Mouse (Mus musculus): ENCODE results near the gene Cers3. TPM values are rescaled to one million over a fixed set of nuclear protein-coding genes. Genes with fewer than 3 reads are reported as not detected.
A peak's percentile ranks its signal among the peaks of the same experiment; 100 is the strongest.

The Cers3 gene
- polyA plus RNA-seq, 1 experiment from 2014 or later: 11.2 TPM

DNA sequence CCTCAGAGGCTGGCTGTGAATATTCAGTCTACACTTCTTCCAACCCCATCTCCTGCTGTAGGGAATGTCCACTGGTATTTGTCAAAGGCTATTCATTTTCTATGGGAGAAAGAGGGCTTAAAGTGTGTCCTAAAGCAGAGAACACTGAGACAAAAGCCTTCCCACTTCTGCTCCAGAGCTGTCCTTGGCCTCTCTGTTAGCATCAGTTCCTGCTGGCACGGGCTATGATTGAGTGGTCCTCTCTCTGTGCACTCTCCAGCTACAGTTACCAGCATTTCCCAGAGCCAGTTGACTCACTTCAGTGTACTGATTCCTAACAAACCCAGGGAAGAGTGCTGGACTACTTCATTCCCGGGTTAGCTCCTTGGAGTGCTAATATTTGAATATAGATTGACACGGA, 43.2 kb downstream of the Cers3 start:
- Histone ChIP-seq H3K36me3 (no peaks in the 10 kb centered on the region), H3K4me1 (peaks cover 18% of the 10 kb centered on the region; the same call in 1 of the 2 replicates), H3K27ac (0 out of 2 replicates have a peak overlapping the region, but pooled peaks have one; percentile 3), H3K4me2 (no peak overlapping the region), H3K4me3 (replicated peaks) (no peak overlapping the region), H3K9me3 (no peaks in the 10 kb centered on the region), H3K27me3 (replicated peaks) (no peaks in the 10 kb centered on the region), H3K9ac (no peak overlapping the region)
- ATAC-seq (ENCODE audit: insufficient read depth, low FRiP score, low read depth): no peak
- 60% methylated on average over 3 of the region's 3 CpGs for WGBS

DNA sequence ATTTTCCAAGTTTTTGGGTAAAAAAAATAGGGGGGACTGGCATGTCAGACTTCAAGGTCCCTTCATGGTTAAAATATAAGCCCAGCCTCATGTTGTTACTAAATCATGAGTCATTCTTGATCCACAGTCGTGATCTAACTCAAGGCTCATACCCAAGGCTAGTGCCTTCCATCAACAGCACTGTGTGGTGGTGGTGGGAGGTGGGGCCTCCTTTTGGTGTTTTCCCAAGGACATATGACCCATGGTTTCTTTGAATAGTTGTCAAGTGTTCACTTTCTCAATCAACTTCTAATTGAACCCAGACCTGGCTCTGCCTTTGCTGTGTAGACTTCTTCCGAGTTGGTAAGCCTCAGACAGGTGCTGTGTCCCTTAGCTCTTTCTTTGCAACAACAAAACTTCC, 44.5 kb downstream of the Cers3 start:
- WGBS: 56% methylated on average over 2 of the region's 2 CpGs
- Histone ChIP-seq H3K4me1 (peaks cover 18% of the 10 kb centered on the region; the same call in 1 of the 2 replicates), H3K4me3 (replicated peaks) (no peak overlapping the region), H3K4me2 (no peak overlapping the region), H3K9me3 (no peaks in the 10 kb centered on the region), H3K36me3 (no peaks in the 10 kb centered on the region), H3K9ac (no peak overlapping the region), H3K27ac (no peak overlapping the region), H3K27me3 (replicated peaks) (no peaks in the 10 kb centered on the region)
- no peak for ATAC-seq (ENCODE audit: insufficient read depth, low FRiP score, low read depth)

DNA sequence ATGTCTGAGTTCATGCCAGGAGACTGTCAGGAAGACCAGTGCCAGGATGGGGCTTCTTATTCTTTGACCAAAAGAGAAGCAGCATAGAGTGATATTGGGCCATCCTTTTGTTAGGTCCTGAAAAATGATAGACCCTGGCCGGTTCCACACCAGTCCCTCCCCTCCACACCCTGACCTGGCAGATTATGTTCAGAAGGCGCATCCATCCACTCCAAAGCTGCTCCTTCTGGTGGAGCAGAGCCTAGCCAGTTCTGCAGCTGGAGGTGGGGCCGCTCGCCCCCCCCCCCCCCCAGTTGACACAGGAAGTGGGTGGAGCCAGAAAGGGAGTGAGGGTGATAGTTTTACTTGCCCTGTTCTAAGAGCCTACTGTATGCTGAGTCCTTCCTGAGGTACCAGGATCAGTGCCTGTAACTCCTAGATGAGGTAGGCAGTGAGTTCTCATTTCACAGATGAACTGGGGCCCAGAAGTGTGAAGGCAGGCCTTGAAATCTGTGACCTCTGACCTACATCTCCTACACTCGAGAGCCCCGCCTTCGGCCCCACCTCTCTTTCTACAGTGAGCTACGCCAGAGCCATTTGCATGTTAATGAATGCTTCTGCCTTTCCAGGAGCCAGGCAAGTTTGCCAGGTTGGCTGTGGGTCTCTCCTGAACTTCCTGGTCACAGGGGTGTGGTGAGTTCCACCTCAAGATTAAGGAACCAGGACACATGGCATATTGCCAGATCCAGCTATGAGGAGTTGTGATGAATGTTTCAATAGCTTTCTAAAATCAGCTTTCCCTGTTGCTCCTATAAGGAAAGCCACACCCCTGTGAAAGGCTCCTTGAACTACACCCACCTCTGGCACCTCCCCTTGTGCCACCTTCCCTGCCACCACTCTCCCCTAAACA, 46.8 kb downstream of the Cers3 start:
- H3K4me2 ChIP-seq: no peak overlapping the region
- peak; percentile 81 for ATAC-seq (ENCODE audit: insufficient read depth, low FRiP score, low read depth)
- no peaks in the 10 kb centered on the region for H3K9me3 ChIP-seq
- H3K4me1 ChIP-seq: peaks cover 18% of the 10 kb centered on the region; the same call in 1 of the 2 replicates
- peak overlapping the region; percentile 45 for H3K27ac ChIP-seq
- H3K36me3 ChIP-seq: 0 out of 2 replicates have a peak, but pooled peaks cover 2% of the 10 kb centered on the region
- no peak overlapping the region for H3K4me3 ChIP-seq (replicated peaks)
- 34% methylated on average over 8 of the region's 8 CpGs for WGBS
- no peaks in the 10 kb centered on the region for H3K27me3 ChIP-seq (replicated peaks)
- no peak overlapping the region for H3K9ac ChIP-seq

DNA sequence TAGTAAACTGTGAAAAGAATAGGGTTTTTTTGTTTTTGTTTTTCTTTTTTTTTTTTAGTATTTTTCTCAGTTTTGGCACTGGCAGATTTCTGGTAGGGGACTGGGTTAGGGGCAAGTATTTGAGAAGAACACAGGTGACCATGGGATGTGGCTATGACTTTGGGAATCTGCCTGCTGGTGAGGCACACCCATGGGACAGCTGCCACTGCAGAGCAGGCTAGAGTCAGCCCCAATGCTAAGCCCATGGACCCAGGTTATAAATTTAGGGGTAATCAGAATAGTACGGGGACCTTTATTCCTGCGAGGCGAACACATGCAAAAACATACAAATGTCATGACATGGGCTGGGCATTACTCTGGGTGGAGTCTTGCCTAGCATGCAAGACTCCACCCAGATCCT, 47.7 kb downstream of the Cers3 start:
- ATAC-seq (ENCODE audit: insufficient read depth, low FRiP score, low read depth): no peak
- Histone ChIP-seq H3K4me2 (no peak overlapping the region), H3K27ac (peak overlapping the region; percentile 45; the same call in 1 of the 2 replicates), H3K36me3 (0 out of 2 replicates have a peak, but pooled peaks cover 2% of the 10 kb centered on the region), H3K27me3 (replicated peaks) (no peaks in the 10 kb centered on the region), H3K9ac (no peak overlapping the region), H3K4me1 (peaks cover 18% of the 10 kb centered on the region; the same call in 1 of the 2 replicates), H3K9me3 (no peaks in the 10 kb centered on the region), H3K4me3 (replicated peaks) (no peak overlapping the region)
- WGBS: 93% methylated on average over 3 of the region's 3 CpGs

DNA sequence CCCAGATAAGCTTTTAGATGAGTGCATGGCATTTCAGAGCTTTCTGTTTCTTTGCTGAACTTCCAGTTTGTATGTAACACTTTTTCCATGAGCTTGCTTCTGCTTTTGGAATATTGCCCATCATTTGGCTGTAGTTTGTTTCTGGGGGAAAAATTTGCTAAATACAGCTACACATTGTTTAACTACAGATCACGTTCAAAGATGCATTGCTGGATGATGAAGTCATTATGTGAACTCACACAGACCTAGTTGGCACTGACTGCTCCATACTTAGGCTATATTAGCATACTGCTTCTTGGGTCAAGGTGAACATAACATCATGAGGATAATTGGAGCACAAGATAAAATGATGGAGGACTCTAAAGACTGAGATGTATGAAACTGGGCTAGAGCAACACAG, 53.6 kb downstream of the Cers3 start:
- no peak overlapping the region for H3K4me3 ChIP-seq (replicated peaks)
- H3K36me3 ChIP-seq: 0 out of 2 replicates have a peak, but pooled peaks cover 2% of the 10 kb centered on the region
- 13% methylated on average over 1 of the region's 1 CpGs for WGBS

DNA sequence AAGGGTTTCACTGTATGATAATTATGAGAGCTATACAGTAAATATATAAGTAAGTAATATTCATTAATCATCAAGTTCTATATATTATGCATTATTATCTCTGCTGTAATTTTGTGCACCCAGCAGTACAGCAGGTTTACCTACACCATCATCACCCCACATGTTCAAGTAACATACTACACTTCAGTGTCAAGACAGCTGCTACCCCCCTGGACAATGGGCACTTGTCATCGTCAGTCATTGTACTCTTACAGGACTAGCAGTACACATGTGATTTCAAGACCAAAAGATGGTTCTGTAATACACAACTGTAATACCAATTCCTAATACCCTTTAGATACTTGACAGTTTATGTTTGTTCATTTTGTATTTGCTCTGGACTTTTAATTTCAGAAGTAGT, 54.0 kb downstream of the Cers3 start:
- no peak overlapping the region for H3K27ac ChIP-seq
- no peak overlapping the region for H3K4me2 ChIP-seq
- no peaks in the 10 kb centered on the region for H3K4me1 ChIP-seq
- H3K27me3 ChIP-seq (replicated peaks): no peaks in the 10 kb centered on the region
- H3K9me3 ChIP-seq: no peaks in the 10 kb centered on the region
- H3K9ac ChIP-seq: no peak overlapping the region
- H3K4me3 ChIP-seq (replicated peaks): no peak overlapping the region
- H3K36me3 ChIP-seq: 0 out of 2 replicates have a peak, but pooled peaks cover 2% of the 10 kb centered on the region
- no peak for ATAC-seq (ENCODE audit: insufficient read depth, low FRiP score, low read depth)
- whole genome bisulfite sequencing: 89% methylated on average over 1 of the region's 1 CpGs

More for the DNA sequence above, 53.6 kb downstream of the Cers3 start:
- Histone ChIP-seq H3K4me2 (no peak overlapping the region), H3K9me3 (no peaks in the 10 kb centered on the region), H3K27me3 (replicated peaks) (no peaks in the 10 kb centered on the region), H3K27ac (peak overlapping the region; percentile 61; the same call in 1 of the 2 replicates), H3K9ac (no peak overlapping the region), H3K4me1 (no peaks in the 10 kb centered on the region)
- no peak for ATAC-seq (ENCODE audit: insufficient read depth, low FRiP score, low read depth)

DNA sequence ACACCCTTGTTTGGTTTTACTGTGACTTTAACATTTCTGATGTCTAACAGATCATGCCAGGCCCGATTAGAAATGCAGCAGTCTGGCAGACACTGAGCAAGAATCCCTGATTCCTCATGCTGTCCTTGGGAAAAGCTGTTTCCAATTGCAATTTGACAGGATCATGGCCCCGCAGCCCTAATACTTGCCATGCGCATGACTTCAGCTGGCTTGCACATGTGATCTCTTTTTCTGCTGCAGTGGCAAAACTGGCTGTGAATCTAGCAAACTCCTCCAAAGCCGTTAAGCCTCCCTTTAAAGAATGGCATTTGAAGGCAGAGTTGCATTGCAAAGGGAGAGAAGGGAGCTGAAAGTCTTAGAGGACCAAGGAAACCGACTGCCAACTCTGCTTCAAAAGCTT, 55.5 kb downstream of the Cers3 start:
- Histone ChIP-seq H3K27ac (peak overlapping the region; percentile 27; the same call in 1 of the 2 replicates), H3K4me2 (no peak overlapping the region), H3K9me3 (no peaks in the 10 kb centered on the region), H3K4me3 (replicated peaks) (no peak overlapping the region), H3K36me3 (0 out of 2 replicates have a peak, but pooled peaks cover 2% of the 10 kb centered on the region), H3K4me1 (no peaks in the 10 kb centered on the region), H3K9ac (no peak overlapping the region), H3K27me3 (replicated peaks) (no peaks in the 10 kb centered on the region)
- WGBS: 46% methylated on average over 5 of the region's 5 CpGs
- no peak for ATAC-seq (ENCODE audit: insufficient read depth, low FRiP score, low read depth)

DNA sequence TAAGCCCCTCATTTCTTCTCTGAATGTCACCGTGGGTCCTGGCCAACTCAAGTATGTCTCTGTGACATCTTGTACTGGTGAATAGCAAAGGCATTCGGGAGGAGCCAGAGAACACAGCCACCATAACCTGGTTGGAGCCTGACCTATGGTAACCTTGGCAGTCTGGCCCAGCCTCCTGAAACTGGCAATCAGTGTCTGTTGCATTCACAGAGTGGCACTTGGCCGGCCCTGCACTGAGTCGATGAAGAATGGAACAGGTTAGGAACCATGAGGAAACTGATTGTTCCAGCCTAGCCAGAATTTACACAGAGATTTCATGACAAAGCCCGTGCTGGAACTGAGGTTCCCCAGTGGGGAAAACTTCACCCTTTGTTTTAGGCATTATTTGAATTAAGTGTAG, 57.5 kb downstream of the Cers3 start:
- H3K4me2 ChIP-seq: no peak overlapping the region
- H3K9ac ChIP-seq: no peak overlapping the region
- no peaks in the 10 kb centered on the region for H3K4me1 ChIP-seq
- no peaks in the 10 kb centered on the region for H3K36me3 ChIP-seq
- H3K9me3 ChIP-seq: no peaks in the 10 kb centered on the region
- no peak for ATAC-seq (ENCODE audit: insufficient read depth, low FRiP score, low read depth)
- H3K27me3 ChIP-seq (replicated peaks): no peaks in the 10 kb centered on the region
- H3K27ac ChIP-seq: no peak overlapping the region
- H3K4me3 ChIP-seq (replicated peaks): no peak overlapping the region
- WGBS: 50% methylated on average over 5 of the region's 5 CpGs

DNA sequence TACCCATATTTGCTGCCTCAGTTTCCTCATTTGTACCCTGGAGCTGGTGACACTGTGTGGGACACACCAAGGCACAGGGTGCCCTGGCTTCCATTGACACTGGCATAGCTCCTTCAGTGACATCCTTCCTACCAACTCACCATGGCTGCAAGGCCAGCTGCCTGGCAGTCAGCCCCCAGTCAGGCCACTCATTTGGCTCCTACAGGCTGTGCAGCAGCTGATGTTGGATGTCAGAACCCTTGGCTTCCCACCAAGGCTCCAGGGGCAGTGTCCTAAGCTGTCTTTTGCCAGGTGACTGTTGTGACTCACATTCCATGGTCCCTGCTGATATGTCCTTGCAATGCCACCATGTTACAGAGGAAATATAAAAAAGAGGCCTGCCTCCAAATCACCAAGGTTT, 58.5 kb downstream of the Cers3 start:
- no peak overlapping the region for H3K4me3 ChIP-seq (replicated peaks)
- H3K27ac ChIP-seq: no peak overlapping the region
- no peak overlapping the region for H3K4me2 ChIP-seq
- H3K4me1 ChIP-seq: no peaks in the 10 kb centered on the region
- no peaks in the 10 kb centered on the region for H3K36me3 ChIP-seq
- H3K9me3 ChIP-seq: no peaks in the 10 kb centered on the region
- no peak for ATAC-seq (ENCODE audit: insufficient read depth, low FRiP score, low read depth)
- H3K9ac ChIP-seq: no peak overlapping the region
- H3K27me3 ChIP-seq (replicated peaks): no peaks in the 10 kb centered on the region

DNA sequence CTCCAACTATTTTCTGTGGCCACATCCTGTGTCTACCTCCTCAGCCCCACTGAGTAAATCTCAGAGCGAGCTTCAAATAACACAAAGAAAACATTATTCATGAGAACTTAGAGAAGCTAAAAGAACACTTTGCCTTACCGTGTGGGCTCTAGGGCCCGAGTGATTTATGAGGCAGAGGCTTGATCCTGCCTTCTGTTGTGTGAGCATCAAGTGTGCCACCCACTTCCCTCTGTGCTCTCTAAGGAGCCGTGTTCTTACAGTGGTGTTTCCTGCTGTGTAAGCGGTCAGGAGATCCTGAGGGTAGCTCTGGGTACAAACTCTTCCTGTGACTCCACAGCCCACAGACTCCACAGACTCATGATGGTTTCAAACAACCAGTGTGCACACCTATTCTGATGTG, 60.5 kb downstream of the Cers3 start:
- WGBS: 38% methylated on average over 5 of the region's 5 CpGs
- H3K4me1 ChIP-seq: no peaks in the 10 kb centered on the region
- no peak overlapping the region for H3K4me2 ChIP-seq
- no peak overlapping the region for H3K9ac ChIP-seq
- no peaks in the 10 kb centered on the region for H3K9me3 ChIP-seq
- ATAC-seq (ENCODE audit: insufficient read depth, low FRiP score, low read depth): no peak
- no peaks in the 10 kb centered on the region for H3K27me3 ChIP-seq (replicated peaks)
- no peak overlapping the region for H3K27ac ChIP-seq
- no peaks in the 10 kb centered on the region for H3K36me3 ChIP-seq
- H3K4me3 ChIP-seq (replicated peaks): no peak overlapping the region

DNA sequence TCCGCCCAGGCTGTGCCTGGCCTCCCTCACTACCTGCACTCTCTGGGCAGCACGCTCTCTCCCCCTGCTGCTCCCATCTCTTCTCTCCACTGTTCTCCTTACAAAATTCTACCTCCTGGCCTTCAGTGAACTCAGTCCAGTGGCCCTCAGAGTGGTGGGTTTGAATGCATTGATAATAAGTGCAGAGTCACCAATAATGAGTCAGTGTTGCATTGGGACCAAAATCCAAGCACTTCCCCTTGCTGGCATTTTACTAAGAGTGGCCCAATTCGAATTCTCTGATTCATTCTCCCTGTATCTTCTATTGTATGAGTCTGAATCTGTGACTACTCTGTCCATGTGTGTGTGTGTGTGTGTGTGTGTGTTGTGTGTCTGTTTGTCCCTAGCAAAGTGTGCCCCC, 63.5 kb downstream of the Cers3 start:
- no peaks in the 10 kb centered on the region for H3K27me3 ChIP-seq (replicated peaks)
- 75% methylated on average over 3 of the region's 3 CpGs for WGBS
- ATAC-seq (ENCODE audit: insufficient read depth, low FRiP score, low read depth): no peak
- no peak overlapping the region for H3K4me2 ChIP-seq
- H3K9ac ChIP-seq: no peak overlapping the region
- no peaks in the 10 kb centered on the region for H3K9me3 ChIP-seq
- no peak overlapping the region for H3K27ac ChIP-seq
- no peaks in the 10 kb centered on the region for H3K36me3 ChIP-seq
- H3K4me3 ChIP-seq (replicated peaks): no peak overlapping the region
- H3K4me1 ChIP-seq: no peaks in the 10 kb centered on the region

DNA sequence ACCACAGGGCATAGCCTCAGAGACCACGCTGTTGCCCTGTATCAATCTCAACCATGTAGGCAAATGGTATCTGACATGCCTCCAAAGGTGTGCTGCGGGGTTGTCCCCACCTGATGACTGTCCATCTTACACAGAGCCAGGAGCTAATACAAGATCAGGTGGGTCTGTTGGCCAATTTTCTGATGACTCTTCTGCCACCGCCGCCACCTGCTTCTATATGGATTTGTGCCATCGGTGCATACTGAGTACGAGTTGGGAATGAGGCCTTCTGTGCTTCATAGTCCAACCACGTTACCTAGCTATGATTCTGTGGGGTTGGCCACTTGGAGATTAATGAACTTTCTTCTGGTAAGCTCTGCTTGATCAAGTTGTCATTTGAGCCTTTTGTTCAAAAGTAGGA, 67.1 kb downstream of the Cers3 start:
- H3K9me3 ChIP-seq: no peaks in the 10 kb centered on the region
- ATAC-seq (ENCODE audit: insufficient read depth, low FRiP score, low read depth): no peak
- no peak overlapping the region for H3K4me3 ChIP-seq (replicated peaks)
- H3K4me1 ChIP-seq: 0 out of 2 replicates have a peak, but pooled peaks cover 2% of the 10 kb centered on the region
- no peak overlapping the region for H3K27ac ChIP-seq
- H3K36me3 ChIP-seq: no peaks in the 10 kb centered on the region
- H3K27me3 ChIP-seq (replicated peaks): no peaks in the 10 kb centered on the region
- no peak overlapping the region for H3K4me2 ChIP-seq
- 91% methylated on average over 7 of the region's 7 CpGs for WGBS
- H3K9ac ChIP-seq: no peak overlapping the region

Data from stomach, embryonic 15.5 days (tissue).